Mouse (Mus musculus): ENCODE results near the gene Il1r1.
A peak's percentile ranks its signal among the peaks of the same experiment; 100 is the strongest.

The Il1r1 gene

DNA sequence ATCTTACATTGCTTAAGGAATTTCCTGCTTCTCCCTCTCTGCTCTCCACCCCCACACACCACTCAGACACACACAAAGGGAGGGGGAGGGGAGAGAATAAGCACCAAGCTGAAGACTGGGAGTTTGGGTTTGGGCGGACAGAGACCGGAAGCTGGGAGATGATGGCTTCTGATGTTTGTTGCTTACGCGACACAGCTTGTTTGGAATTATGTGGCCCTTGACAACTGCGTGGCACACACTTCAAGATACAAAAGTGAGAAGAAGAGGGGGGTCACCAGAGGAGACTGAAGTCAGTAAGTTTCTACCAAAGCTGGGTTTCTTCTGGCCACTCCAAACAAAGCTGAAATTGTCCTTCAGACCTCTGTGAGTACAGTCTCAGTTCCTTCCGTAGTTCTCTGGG lies 99.6 kb downstream of the Il1r1 start, which contains the start of gene Il1rl2:
Gene Il1rl2, plus strand, starts transcription at position 154 of the 400 bp plus-strand sequence.
- DNase-seq: peak; percentile 72 to 75

- DNase-seq: no peak
Observed at GRCm38 (mm10) chr1:40324955-40325702, 100.2 kb downstream of the Il1r1 start.

DNA sequence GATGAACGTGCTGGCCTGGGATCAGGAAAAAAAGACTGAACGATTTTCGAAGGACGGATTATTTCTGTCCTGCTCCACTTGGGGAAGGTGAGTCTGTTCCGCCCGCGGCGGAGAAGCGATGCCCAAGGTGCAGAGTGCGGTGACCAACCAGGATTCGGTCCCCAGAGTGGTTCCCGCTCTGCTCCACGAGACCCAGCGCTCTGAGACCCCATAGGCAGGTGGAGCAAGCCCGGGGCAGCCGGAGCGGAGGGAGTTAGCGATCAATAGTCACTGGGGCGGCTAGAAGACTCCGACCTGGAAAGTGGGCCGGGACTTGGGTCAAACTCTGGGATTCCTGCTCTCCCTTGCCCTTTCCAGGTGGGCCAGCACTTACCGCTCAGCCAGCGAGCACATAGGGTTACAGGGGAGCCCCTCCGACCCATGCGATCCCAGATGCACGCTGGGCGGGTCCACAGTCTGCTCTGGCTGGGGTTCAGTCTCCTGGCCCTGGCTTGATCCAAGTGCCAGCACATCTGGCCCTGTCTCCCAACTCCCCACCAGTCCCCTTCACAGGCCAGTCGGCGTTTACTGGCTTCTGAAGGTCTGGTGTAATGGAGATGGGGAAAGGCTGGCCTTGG lies 100.9 kb downstream of the Il1r1 start:
- no peak for DNase-seq

DNA sequence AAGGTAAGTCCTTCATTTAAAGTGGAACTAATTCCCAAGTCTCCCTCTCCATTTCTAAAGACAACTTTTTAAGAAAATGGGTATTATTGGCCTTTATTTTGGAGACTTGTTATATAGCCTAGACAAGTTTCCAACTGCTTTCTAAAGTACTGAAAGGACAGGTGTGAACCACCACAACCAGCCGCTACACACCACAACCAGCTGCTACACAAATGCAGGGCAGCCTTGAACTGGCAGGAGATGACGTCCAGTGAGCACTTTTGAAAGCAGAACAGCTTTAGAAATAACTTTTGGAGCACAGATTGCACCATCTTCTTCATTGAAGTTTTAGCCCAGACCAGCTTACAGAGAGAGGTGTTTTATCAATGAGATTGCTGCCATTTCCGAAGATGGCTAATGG lies 102.7 kb downstream of the Il1r1 start:
- DNase-seq: no peak

DNA sequence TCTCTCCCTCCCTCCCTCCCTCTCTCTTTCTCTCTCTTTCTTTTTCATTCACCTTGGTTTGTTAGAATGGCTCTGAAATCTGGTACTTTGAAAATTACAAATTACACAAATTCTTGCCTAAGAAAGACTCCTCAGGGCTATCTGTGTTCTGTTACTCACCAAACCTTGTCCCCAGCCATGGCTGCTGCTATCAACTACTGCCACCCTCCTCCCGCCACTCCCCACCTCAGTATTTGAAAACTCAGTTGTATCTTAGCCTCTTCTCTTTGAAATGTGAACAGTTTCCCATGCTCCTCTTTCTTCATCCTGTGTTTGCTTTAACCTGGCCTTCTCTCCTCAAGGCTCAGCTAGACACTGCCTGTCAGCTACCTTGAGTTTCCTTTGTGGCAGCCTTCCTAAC lies 104.6 kb downstream of the Il1r1 start:
- DNase-seq: no peak

GRCm38 (mm10) chr1:40330181-40330580 lies 105.3 kb downstream of the Il1r1 start:
- no peak for DNase-seq

DNA sequence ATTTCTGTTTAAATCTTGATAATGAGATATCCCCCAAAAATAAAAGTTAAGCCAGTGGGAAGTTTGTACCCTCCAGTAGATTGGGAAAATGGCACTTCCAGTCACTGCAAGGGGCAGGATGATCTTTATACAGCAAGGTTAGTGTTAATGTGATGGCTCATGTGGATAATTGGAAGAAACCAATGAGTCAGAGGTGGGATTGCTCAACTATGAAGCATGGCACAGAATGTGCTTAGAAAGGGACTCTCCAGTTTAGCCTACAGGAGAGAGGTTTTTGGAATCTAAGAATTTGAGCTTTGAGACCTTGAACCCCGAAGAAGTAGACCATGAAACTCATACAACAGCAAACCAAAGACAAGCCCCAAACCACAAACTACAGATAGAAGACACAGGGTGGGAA lies 114.5 kb downstream of the Il1r1 start:
- no peak for DNase-seq

GRCm38 (mm10) chr1:40340102-40340501 lies 115.2 kb downstream of the Il1r1 start:
- no peak for DNase-seq

DNA sequence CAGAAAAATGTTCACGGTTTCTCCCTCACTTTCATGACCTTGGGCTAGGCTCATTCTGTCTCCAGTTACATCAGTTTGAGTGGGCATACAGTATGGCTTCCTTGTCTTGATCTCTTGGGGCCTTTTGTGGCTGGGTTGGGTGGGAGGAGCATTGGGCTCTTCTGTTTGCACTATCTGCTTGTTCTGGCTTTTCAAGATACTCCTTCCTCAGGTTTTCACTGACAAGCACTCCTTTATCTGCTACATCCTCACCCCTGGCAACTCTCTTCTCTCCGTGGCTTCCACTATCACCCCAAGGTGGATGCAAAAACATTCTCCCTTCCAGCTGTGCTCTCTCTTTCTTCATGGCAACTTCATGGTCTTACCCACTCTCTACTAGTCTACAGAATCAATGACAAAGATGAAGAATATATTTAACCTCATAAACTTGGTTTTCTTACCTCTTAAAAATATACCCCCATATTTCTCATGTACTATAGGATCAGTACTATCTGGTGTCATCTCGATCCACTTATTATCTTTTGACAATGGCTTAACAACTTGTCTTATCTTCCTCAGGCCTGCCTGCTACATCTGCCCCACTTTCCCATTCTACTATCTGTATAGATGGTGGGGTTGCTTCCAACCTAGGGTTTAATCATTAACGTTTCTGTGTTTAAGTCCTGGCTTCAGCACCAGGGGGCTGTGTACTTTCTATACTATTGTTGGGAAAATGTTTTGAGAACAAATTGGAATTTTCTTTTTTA lies 127.5 kb downstream of the Il1r1 start:
- no peak for DNase-seq

- no peak for DNase-seq
Observed at GRCm38 (mm10) chr1:40352904-40353286, 128.0 kb downstream of the Il1r1 start.

- DNase-seq: no peak
Observed at GRCm38 (mm10) chr1:40354665-40355064, 129.8 kb downstream of the Il1r1 start.

DNA sequence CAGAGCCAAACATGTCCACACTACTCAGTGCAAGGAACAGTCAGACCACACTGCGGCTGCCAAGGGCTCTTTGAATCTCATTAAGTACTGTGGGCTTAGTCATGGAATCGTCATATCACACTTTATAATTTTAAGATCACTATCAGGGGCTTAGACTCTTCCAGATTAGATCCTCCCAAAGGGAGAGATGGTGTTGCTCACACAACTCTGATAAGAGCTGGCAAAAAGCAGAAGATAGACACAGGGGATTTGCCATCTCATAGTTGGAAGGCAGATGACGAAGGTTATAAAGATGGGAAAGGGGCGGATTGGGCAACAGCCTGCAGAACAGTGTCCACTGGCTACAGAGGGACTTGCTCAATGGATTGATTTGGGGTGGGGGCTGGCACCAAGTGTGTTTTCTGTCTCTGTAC lies 130.6 kb downstream of the Il1r1 start:
- no peak for DNase-seq

DNA sequence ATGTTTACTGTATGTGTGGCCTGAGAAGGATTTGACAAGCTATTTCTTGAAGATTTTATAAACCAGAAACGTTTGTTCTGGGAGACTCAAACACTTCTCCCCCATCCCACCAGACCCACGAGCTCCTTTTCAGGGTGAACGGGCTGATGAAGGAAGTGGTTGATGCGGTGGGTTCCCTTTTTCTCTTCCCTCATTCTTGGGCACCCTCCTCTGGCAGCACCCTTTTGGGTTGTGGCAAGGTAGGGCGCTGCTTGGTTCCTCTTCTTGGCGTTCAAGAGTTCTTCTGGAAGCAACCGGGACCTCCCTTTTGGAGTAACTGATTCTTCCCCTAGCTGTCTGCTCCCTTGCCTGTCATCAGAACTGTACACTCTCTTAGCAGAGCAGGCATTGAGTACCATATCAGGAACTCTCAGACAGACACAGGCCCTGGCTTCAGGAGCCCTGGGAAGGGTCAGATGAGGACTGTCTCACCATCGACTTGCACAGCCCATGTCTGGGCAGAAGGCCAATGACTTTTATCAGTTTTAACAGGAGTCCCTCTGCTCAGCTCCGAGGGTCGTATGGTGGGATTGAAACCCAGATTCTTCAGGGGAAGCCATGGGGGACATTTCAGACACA lies 131.1 kb downstream of the Il1r1 start:
- peak; percentile 30 to 49 for DNase-seq

DNA sequence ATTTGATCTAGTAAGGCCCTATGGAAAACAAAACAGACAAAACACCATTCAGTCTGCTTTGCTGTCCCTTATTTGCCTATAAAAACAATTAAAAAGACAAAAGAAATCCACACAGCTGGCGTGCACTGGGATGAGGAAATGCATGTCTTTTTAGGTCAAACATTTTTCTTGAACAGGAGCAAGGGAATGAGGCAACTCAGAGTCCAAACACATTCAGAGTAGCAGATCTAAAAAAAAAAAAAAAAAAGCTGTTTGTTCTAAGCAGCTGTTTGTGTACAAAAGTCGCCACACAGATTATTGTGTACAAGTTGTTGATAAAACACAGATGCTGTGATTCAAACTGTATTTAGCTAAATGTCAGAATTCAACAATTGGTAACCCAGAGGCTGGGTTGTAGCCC lies 133.0 kb downstream of the Il1r1 start:
- DNase-seq: no peak

DNA sequence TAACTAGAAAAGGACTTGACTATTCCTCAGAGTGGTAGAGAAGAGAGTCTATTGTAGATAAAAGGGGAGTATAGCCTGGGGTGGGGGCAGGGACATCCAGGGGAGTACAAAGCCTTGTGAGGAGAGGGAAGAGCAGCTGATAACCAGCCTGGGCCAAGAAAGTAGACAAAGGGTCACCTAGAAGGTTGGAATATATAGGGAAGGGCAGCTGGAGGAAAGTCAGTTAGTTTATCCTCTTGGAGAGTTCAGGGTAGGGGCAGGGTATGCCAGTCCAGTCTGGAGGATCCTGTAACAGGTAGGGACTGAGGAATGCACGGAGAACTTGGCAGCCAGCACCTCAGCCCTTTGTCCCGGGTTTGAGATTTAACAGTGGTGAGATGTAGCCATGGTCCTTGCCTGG lies 133.5 kb downstream of the Il1r1 start:
- DNase-seq: no peak

DNA sequence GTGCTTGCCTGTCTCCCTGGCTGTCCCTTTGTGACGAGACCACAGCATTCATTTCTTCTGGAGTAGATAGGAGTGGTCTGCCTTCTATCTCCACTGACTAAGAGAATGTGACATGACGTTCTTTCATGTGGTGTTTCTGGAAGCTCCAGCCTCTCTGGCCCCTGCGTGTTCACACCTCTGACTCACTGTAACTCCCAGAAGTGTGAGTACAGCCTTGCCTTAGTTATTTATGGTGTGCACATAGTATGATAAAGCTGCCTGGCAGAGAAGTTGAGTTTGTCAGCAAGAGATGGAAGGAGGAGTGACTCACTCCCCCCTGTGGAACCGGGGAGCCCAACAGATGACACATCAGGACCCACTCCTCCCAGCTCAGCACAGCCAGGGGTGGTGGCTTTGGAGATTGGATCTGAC lies 133.9 kb downstream of the Il1r1 start:
- DNase-seq: peak in 1 of 2 experiments; percentile 33

GRCm38 (mm10) chr1:40359731-40360130 lies 134.9 kb downstream of the Il1r1 start:
- no peak for DNase-seq

GRCm38 (mm10) chr1:40360969-40361368 lies 136.1 kb downstream of the Il1r1 start:
- DNase-seq: no peak

DNA sequence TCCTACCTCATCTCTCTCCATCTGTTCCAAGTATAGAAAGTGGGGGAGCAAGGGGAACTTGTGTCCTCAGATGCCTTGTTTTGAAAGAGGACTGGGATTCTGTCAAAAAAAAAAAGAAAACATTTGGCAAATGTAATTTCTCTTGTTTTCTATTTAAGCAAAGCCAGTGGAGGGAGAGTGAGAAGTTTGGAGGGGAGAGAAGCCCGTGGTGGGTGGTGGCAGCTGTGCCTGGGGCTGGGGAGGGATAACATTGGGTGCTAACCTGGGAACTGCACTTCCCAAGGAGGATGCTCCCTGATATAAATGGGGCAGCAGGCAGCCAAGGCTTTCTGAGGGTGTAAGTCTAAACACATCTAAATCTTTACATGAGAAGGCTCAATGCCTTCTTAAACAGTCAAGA lies 136.7 kb downstream of the Il1r1 start:
- DNase-seq: no peak

- DNase-seq: no peak
Observed at GRCm38 (mm10) chr1:40362784-40363183, 137.9 kb downstream of the Il1r1 start.
